Mouse (Mus musculus) hindlimb bud, embryonic 11.5 days (tissue): Measurements from ENCODE around the gene Cacna2d3.

Source experiments
- DNase-seq: peaks from one replicate; pipeline ENCODE4 v3.0.0-alpha.2; 2012; ENCODE audit warnings: low read depth, low spot score; ENCODE audit errors: extremely low spot score

The Cacna2d3 gene

DNA sequence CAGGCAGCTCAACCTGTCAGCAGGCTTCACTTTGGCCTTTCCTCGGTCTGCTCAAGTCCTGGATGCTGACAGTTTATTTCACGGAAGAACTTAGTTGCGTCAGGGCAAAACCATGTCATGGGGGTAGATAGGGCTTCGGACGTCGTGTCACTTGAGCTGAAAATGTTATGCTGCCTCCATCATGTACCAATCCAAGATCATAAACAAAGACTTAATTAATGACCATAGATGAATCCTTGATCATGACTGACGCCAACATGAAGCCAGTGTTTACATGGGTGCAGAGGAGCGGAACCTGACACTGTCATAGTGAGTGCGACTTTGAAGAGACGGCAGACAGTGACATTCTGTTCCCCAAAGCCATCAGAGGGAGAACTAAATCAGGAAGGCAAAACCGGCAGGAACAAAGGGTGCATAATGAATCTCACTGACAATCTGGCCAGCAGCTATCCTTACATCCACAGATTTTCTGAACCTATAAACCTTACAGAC, 542.2 kb downstream of the Cacna2d3 start:
- DNase-seq, result no peak

DNA sequence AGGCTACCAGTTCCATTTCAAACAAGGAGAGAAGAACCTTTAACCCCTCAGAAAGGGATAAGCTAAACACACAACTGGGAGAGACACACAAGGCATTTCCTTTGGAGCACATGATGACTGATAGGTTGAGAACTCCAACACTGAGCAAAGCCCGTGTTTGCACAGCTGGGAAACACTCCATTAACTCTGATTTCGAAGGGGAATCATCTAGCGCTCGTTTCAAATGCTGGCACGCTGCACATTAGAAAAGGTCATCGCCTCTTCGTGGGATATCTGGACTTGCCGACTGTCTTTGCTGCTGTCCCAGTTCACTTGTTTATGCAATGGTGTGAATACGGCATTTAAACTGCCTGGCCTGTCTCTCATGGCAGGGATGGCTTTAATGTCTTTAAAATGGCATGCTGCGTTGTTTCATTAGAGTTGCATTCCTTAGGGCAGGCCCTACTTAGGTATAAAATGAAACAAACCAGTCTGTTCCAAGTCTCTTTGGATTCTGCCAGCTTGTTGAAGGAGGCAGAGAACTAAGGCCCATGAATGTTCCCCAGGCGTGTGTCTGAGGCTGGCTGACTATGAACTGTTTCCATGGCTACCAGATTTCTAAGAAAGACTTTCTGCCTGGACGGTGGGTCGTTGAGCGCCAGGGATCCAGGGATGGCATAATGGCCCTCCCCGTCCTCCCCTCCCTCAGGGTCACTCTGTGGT, 542.8 kb downstream of the Cacna2d3 start:
- no peak for DNase-seq

DNA sequence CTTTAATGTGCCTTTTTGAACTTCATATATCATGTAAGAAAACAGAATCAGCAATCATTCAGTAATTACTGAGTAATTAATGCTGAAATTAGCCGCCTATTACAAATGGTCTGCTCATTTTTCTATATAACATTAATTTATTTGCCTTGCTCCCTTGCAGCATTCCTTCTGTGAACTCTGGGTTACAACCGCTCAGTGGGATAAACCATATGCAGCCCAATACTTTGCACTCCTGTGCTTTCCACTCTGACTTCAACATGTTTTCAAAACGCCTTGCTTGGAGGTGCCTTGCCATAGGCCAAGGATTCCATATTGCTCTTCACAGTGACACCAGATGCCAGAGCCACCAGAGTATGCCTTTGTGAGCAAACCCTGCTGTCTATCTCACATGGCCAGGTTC, 546.9 kb downstream of the Cacna2d3 start:
- no peak for DNase-seq

DNA sequence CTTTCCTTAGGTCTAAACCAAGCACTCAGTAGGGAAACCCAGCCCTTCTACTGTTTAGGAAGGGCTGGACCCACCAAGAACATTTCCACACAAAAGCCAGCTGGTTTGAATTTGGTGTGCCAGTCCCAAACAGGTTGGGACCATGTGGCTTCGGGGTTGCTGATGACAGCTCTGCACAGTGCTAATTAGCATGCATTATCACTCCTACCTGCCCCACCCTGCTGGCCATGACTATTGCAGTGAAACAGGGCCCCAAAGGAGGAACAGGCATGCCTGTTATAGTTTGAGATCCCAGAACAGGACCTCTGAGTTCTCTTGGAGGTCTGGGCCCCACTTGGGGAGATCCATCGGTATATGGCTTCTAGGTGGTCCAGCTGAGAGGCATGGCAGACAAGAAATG, 549.5 kb downstream of the Cacna2d3 start:
- DNase-seq, result no peak

DNA sequence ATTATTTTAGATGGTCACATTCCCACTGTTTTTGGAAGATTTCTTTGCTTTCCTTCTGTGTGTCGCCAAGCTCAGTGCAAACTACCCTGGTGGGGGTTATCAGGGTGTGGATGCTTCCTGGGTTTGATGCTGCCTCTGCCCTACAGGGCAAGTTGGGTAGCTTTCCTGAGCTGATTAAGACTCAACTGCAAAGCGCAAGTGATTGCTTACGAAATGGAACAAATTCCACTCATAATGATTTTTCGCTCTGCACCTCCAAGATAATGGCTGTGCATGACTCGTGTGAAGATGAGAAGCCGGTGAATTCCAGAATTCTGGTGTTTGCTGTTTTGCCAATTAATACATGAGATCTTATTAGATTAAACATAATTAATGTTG, 557.0 kb downstream of the Cacna2d3 start:
- no peak for DNase-seq

DNA sequence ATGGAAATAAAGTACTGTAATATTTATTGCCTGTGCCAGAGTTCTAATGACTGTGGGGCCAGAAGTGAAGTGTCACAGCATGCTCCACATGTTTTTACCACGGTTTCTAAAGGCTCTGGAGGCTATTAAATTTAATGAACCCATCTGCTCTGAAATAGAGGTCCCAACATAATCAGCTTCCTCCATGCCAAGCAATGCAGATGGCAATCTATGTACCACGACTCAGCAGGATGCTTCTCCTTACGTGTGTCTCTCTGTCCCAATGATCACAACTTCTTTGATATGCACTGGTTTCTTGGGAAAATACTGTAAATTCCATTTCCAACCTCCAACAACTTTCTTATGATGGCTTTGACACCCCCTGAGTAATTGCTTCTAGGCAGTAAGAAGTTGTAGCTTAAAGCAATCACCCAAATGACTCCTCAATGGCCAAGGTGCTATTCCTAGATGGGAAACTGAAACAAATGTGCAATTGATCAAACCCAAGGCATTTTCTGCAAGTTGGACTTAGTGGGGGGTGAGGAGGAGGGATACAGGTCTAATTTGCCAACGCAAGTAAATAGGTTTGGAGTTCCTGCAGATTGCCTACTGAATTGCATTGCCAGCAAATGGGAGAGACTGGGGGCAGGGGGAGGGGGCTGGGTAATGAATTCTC, 557.5 kb downstream of the Cacna2d3 start:
- DNase-seq, result peak; percentile 63

DNA sequence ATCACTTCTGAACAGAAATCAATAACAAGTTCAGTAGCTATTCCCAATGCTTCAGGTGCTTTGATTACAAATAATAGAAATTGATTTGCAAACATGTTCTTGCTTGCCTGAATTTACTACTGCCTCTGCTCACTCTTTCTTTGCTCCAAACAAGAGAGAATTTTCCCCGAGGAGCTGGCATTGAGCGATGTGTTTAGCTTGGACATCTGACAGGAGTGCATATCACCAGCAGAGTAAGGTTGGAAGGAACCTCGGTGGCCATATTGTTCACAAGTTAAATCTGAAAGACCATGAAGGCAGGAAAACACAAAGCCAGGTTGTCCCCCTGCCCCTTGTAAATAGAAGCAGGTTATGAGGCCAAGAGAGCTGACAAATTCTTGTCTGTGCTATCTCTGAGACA, 561.9 kb downstream of the Cacna2d3 start:
- no peak for DNase-seq

DNA sequence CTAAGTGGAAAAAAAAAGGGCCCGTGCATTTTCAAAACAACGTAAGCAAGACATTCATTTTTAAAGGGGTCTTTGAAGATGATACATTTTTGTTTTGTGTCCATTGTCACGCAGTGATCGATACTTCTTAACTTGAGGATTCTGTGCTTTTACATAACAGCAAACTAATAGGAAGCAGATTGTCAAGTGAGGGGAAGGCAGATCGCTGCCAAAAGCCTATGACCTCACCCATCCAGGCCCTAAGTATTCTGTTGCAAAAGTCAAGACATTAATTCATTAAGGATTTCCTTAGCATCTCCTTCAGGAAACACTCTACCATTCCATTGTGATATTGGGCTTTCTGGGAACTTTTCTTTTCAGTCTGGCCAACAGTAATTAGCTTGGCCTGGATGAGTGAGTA, 564.6 kb downstream of the Cacna2d3 start:
- DNase-seq, result no peak

DNA sequence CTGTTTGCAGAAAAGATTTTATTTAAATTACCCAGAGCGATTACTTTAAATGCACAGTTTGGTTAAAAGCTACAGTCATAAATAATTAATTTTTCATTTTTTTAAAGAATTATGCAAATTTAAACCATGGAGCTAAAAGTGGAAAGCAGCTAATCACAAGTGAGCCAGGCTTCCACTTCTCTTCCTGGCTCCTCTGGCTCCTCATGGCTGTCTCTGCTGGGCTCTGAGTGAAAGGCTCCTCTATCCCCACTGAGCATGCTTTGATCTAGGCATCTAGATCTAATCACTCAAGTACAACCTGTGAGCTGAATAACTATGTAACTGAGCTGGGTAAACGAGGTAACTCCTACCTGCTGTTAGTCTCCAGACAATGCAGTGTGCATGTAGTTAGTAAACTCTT, 577.5 kb downstream of the Cacna2d3 start:
- DNase-seq, result no peak

DNA sequence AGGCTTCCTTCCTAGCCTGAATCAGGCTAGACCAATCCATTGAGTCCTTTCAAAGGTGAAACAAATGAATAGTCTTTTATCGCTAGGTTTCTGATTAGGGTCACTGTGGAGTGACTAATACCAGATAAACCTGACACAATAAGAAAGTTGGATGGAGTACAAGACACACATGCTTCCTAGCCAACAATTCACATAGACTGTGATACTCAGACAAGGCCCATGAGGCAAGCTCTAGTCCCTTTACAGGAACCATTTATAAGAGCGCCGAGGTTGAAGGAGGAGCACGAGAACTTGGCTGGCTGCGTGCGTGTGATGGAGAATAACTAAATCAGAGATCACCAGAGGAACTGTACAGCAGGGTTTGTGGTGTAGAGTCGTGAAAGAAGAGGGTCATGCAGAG, 584.0 kb downstream of the Cacna2d3 start:
- no peak for DNase-seq

DNA sequence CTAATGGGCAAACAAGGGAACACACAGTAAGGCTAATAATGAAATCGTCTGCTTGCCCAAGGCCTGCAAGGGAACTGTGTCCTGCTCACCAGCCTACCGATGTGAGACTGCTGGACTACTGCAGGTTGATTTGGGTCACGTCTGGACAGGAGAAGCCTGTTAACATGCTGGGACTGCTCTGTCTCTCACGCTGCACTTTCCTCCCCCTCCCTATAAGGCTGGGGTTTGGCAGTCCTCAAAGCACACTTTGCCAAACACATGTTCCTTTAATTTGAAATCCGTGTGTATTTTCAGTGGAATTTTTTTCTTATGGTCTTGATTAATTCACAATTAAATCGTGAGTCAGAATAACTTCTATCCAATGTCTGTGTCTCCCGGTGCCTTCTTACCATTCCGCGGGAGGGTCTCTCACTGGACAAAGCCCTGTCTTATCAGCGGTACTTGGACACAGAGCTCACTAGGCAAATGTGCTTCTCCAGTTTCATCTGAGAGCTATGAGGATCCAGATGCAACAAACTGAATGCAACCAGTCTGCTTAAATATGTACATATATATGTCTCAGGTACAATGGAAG, 584.6 kb downstream of the Cacna2d3 start:
- DNase-seq, result no peak

DNA sequence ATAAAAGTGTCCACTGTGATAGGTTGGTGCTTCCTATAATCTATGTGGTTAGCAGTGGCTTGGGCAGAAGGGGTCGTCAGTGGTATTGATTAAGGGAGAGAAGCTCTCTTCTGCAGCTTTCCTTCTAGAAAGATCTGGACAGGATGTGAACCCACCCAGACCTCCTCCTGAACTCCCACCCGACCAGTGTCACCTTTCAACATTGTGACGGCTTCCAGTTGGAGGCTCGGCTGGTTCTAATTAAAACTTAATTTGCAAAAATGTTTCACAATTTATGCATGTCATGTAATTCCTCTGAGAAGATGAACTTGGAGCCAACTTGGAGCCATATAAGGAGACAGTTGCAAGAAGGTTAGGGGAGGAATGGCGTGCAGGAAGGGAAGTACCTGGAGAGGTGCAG, 586.8 kb downstream of the Cacna2d3 start:
- DNase-seq, result no peak

DNA sequence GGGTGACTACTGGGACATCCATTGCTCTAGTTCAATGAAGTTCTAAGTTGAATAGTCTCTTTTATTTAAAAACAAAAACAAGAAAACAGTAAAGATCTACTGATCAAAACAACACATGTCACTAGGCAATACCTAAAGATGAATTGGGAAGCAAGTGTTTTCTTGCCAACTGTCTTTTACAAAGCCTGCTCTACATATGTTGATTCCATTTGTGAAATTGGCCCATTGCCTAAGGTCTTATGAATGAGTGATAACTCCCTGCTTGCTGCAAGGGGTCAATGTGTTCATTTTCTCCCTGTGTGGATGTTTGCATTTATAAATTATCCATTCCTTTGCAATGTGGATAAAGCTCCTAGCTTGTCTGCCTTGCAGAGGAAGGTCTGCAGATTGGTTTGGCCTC, 591.2 kb downstream of the Cacna2d3 start:
- no peak for DNase-seq

DNA sequence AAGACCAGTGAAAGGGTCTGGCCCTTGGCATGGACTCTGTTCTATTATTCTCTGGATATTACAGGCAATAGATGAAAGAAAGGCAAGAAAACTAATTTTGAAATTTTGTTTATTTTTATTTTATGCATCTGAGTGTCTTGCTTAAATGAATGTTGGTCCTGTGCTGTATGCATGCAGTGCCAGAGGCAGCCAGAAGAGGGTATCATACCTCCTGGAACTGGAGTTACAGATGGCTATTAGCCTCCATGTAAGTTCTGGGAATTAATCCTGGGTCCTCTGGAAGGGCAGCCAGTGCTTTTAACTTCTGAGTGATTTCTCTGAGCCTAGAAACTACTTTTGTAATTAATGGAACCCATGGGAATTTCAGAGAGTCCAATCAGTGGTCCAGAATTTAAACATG, 597.8 kb downstream of the Cacna2d3 start:
- DNase-seq, result no peak

DNA sequence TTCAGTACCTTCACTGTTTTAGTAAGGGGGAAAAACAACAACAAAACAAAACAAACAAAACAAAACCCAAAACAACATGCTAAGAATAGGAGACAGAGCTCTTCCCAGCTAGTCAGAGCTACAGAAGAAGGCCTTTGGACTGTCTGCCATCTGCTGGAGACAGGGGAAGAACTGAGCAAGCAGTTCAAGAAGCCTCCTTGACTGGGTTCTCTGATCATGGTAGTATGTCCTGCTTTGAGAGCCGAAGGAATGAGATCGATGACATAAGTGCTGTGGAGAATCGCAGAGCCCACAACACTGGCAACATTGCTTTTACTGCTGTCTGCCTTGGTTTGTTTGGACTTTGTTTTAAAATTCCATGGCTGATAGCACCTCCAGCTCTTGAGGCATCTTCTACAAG, 598.9 kb downstream of the Cacna2d3 start:
- DNase-seq, result no peak

DNA sequence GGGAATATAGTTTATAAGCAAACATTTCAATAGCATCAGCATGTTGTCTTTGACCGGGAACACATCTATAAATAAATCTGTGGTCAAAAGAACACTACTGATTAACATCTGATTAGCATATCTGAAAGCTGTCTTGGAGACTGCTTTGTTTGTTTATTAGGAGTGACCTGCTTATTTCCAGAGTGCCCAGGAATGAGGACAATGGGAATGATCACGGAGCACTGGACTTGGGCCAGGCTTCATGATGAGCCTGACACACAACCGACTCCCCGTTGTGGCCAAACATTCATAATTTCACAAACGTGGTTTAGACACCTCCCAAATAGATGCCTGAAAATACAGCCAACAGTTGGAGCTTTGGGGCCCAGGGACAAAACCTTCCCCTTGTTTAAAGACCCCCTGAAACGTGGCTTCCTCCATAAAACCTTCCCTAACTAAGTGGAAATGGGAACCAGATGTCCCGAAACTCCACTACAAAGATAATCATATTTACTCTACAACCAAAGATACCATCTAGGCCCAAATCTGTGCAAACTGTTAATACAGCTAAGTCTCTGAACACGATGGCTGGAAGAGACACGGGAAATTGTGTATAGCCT, 607.7 kb downstream of the Cacna2d3 start:
- peak; percentile 68 for DNase-seq

DNA sequence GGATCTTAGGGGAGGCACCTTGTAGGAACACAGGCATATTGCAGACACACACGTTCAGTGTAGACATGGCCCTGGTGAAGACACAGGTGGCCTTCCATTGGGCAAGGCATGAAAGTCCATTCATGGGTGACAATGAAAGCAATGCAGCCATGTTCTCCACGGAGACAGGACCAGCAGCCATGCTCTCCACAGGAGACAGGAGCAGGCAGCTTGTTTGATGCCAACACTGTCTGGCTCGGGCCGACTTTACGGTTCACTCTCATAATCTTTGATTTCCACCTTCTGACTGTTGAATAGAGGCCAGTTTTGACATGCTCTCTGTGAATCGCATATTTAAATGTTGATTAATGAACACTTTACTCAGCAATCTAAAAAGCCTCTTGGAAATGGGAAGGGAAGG, 610.0 kb downstream of the Cacna2d3 start:
- no peak for DNase-seq

DNA sequence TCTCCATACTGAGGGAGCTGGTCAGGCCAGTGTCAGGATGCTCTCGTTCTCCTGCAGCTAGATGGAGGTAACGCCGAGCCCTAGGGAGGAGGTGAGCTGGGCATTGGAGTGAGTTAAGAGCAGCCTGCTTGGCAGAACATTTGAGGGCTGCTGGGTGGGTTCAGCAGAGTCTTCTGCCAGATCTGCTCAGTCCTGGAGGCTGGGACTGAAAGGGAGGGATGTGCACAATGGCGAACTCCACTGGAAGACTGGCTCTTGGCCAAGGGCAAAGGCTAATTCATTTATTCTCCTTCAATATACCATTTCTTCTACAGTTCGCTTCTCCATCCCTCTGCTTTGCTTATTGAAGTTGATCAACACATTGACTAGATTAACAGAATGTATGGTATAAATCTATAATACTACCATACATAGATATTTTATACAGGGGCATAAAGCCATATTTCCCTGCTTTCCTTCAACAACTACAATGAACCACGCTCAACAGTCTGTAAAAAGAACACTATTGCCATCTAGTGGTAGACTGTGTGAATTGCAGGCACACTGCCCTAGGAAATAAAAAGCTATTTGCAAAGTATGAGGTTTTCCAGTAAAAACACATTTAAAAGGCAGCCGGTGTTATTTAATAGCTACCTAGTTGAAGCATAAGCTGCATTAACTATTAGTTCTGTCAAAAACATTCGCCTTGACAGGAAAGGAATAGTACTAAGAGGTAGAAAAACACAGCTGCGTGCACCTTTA, 611.1 kb downstream of the Cacna2d3 start:
- DNase-seq, result peak; percentile 54

DNA sequence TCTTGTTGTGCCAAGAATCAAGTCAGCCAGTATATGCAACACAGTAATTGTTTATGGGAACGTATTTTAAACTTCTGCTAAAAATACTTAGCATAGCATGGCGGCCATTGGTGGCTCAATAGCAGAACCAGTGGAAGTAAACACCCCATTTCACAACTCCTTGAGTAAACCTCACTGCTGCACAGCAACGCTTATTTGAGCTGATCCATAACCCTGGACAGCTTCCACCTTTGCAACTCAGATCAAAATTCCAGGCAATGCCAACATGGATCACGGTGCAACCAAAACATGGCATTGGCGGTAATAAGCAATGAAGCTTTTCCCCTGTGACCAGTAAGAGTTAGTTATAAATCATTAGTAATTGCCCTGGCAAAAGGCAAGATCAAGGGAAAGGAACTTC, 614.2 kb downstream of the Cacna2d3 start:
- no peak for DNase-seq

DNA sequence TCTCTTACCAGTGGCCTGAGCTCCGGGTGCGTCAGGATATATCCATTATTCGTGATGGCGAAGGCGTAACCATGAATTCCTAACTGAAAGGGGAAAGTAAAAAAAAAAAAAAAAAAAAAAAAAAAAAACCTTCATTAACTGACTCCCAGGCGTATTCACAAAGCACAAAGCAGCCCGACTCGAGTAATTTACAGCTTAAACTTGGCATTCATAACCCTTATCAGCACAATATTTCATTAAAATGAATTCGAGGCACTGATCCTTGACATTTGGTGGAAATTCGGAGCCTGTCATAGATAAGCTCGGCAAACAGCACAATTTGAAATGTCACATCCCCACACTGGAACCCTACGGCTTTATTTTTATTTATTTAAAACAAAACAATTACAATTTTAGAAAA, 623.9 kb downstream of the Cacna2d3 start:
- DNase-seq, result no peak

DNA sequence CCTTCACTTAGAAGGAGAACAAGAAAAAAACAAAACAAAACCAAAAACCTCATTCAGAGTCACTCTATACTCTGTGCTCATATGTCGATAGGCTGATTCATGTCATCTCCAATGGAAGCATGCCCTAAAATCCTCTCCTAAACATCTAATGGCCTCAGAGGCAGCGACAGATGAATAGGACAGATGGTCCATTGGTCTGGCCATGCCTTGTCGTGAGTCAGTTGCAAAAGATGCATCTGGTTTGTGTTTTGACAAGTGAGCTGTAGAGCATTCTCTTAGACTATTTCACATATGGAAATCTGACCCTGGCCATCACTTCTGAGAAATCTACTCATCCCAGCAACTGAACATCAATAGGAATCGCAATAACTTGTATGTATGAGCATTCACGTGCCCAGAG, 626.2 kb downstream of the Cacna2d3 start:
- DNase-seq, result no peak
